Mouse (Mus musculus): ENCODE results near the gene Arhgap44. TPM values are rescaled to one million over a fixed set of nuclear protein-coding genes. Genes with fewer than 3 reads are reported as not detected.

The Arhgap44 gene
- polyA plus RNA-seq, 1 experiment, result 7.8 TPM

DNA sequence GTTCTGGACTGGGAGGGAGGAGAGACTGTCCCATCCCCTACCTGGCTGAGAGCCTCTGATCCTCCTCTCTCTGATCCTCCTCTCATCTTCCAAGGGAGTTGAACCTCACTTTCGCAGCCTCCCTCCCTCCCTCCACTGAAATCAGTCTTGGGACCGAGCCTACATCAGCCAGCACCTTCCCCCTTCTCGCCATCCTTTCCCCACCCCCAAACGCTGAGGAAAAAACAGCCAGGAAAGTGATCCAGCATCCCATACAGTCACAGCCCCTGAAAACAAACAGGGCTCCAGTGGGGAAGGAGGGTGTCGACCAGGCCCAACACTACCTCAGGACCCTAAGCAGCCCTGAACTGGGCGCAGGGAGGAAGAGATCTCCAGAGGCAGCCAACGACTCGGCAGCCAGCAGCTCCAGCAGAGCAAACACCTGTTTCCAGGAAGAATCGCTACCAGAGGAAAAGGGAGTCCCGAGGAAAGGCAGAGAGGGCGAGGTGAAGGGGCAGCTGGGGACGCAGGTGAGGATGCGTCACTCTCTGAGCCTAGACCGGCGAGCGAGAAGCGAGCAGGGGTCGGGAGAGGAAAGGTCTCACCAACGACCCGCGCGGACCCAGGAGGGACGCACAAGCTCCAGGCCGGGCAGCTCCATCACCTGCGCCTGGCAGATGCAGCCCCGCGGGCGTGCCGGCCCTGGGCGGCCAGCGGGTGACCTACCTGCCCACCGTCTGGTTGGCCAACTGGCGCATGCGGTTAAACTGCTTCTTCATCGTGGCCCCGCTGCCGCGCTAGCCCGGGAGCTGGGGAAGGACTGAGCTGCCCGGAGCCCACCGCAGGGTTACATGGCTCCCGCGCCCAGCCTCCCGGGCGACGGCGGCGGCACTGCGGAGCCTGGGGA, 637 bp downstream of the Arhgap44 start:
- Histone ChIP-seq H3K27me3 (ENCODE audit: control insufficient read depth, insufficient read depth, insufficient read length) (no peaks in the 10 kb centered on the region), H3K36me3 (ENCODE audit: control insufficient read depth, insufficient read depth) (no peaks in the 10 kb centered on the region), H3ac (ENCODE audit: control insufficient read depth, insufficient read length, low read depth) (peak overlapping the region; percentile 73), H3K79me3 (ENCODE audit: low read depth) (no peaks in the 10 kb centered on the region), H3K79me2 (ENCODE audit: control insufficient read depth, insufficient read depth) (no peaks in the 10 kb centered on the region), H3K4me3 (ENCODE audit: insufficient read depth, poor library complexity, severe bottlenecking) (peak overlapping the region; percentile 49)
- TF ChIP-seq MAX (IDR thresholded peaks at IDR 0.05) (no peak), MYOG (IDR thresholded peaks at IDR 0.05; ENCODE audit: control insufficient read depth, extremely low read depth, insufficient read length) (no peak), CTCF (IDR thresholded peaks at IDR 0.05; ENCODE audit: control insufficient read depth, insufficient read depth, insufficient read length) (no peak), MYOD1 (IDR thresholded peaks at IDR 0.05; ENCODE audit: control insufficient read depth, insufficient read length, low read depth) (no peak), FOSL1 (IDR thresholded peaks at IDR 0.05; ENCODE audit: insufficient read depth, low read length, poor library complexity, severe bottlenecking) (no peak), USF1 (IDR thresholded peaks at IDR 0.05; ENCODE audit: low read depth) (no peak)

DNA sequence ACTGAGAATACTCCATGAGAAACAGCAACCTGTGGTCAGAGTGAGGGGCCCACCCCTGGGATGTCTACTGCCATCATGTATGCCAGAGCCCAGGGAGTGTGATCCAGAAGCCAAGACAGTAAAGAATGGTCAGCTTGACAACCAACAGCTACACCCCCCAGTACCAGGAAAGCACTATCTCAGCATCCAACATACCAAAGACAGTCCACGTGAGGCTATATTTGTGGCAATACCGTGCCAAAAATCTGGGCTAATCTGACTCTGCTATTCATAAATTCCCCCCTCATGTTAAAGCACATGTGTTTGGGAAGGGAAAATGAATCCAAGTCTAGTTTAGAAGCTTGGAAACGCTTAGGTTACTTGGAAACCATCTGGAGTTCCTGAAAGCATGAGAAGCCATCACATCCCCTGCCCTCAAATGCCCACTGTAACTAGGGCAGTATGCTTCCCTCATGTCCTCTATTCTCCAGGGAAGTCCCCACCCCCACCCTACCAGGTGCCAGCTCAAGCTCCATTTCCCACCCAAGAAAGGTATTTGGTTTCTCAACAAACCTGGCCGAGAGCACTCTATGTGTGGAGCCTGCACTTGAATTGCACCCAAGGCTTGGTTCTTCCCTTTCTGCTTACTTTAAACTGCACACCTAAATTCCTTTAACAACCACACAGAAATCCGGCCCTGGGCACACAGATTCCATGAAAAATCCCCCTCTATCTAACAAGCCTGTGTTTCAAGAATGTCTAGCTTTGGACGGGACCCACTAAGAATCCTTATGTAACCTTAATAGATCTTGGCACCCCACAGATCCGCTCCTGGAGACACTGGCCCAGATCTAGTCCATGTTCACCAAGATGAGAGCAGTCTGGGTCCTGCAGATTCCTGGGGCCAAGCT, 1.5 kb downstream of the Arhgap44 start:
- no peak overlapping the region for H3K4me3 ChIP-seq (ENCODE audit: insufficient read depth, poor library complexity, severe bottlenecking)
- no peaks in the 10 kb centered on the region for H3K79me3 ChIP-seq (ENCODE audit: low read depth)
- TF ChIP-seq MYOG (IDR thresholded peaks at IDR 0.05; ENCODE audit: control insufficient read depth, extremely low read depth, insufficient read length) (no peak), MAX (IDR thresholded peaks at IDR 0.05) (no peak), USF1 (IDR thresholded peaks at IDR 0.05; ENCODE audit: low read depth) (no peak), CTCF (IDR thresholded peaks at IDR 0.05; ENCODE audit: control insufficient read depth, insufficient read depth, insufficient read length) (no peak), FOSL1 (IDR thresholded peaks at IDR 0.05; ENCODE audit: insufficient read depth, low read length, poor library complexity, severe bottlenecking) (no peak), MYOD1 (IDR thresholded peaks at IDR 0.05; ENCODE audit: control insufficient read depth, insufficient read length, low read depth) (no peak), CEBPB (IDR thresholded peaks at IDR 0.05; ENCODE audit: low read depth) (no peak)
- H3K27me3 ChIP-seq (ENCODE audit: control insufficient read depth, insufficient read depth, insufficient read length), result no peaks in the 10 kb centered on the region
- H3ac ChIP-seq (ENCODE audit: control insufficient read depth, insufficient read length, low read depth), result no peak overlapping the region
- no peaks in the 10 kb centered on the region for H3K36me3 ChIP-seq (ENCODE audit: control insufficient read depth, insufficient read depth)
- H3K79me2 ChIP-seq (ENCODE audit: control insufficient read depth, insufficient read depth), result no peaks in the 10 kb centered on the region

- H3K4me3 ChIP-seq (ENCODE audit: insufficient read depth, poor library complexity, severe bottlenecking), result no peak within 1 kb of the TSS
- H3K79me3 ChIP-seq (ENCODE audit: low read depth), result no peaks in the 10 kb centered on the region
- no peak within 1 kb of the TSS for H3ac ChIP-seq (ENCODE audit: control insufficient read depth, insufficient read length, low read depth)
- no peak for TF ChIP-seq USF1 (IDR thresholded peaks at IDR 0.05; ENCODE audit: low read depth)
- H3K27me3 ChIP-seq (ENCODE audit: control insufficient read depth, insufficient read depth, insufficient read length), result no peaks in the 10 kb centered on the region
- H3K79me2 ChIP-seq (ENCODE audit: control insufficient read depth, insufficient read depth), result no peaks in the 10 kb centered on the region
- no peaks in the 10 kb centered on the region for H3K36me3 ChIP-seq (ENCODE audit: control insufficient read depth, insufficient read depth)
These were observed 3.0 kb downstream of the Arhgap44 start, which contains the start of gene 1700086D15Rik for GRCm38 (mm10) chr11:65159791-65160190. 1700086D15Rik (minus strand) TSS chr11:65159891.

- no peak overlapping the region for H3ac ChIP-seq (ENCODE audit: control insufficient read depth, insufficient read length, low read depth)
These were observed 4.1 kb downstream of the Arhgap44 start for GRCm38 (mm10) chr11:65158658-65158990.

DNA sequence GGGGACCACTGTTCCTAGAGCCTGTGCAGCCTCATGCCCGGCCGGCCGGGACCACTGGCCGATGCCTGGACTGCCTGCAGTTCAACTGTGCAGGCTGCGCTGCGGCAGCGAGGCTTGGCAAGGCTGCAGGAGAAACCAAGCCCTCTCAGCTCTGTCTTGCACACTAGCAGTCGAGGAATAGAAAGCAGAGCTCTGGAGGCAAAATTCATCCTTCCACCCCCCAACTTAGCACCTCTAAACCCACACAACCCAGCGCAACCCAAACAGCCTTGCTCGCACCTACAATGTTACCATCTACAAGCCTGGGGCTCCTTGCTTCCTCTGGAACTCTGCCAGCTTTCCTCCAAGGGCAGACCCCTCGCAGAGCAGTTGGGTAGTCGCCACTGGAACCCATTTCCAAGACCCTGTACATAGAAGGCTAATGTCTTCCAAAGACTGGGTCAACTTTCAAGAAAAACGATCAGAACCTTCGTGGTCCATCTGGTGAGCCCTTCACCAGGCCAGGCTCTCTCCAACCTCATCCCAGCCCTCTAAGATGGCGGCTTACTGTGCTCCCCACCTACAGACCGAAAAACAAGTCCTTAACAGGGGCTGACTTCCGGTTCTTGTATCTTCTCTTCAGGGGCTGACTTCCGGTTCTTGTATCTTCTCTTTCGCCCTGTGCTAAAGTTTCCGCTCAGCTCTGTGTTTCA, 4.6 kb downstream of the Arhgap44 start:
- no peak overlapping the region for H3K4me3 ChIP-seq (ENCODE audit: insufficient read depth, poor library complexity, severe bottlenecking)
- H3K36me3 ChIP-seq (ENCODE audit: control insufficient read depth, insufficient read depth), result no peaks in the 10 kb centered on the region
- no peak overlapping the region for H3ac ChIP-seq (ENCODE audit: control insufficient read depth, insufficient read length, low read depth)
- no peaks in the 10 kb centered on the region for H3K79me2 ChIP-seq (ENCODE audit: control insufficient read depth, insufficient read depth)
- H3K27me3 ChIP-seq (ENCODE audit: control insufficient read depth, insufficient read depth, insufficient read length), result no peaks in the 10 kb centered on the region
- no peaks in the 10 kb centered on the region for H3K79me3 ChIP-seq (ENCODE audit: low read depth)
- TF ChIP-seq USF1 (IDR thresholded peaks at IDR 0.05; ENCODE audit: low read depth) (no peak), MYOG (IDR thresholded peaks at IDR 0.05; ENCODE audit: control insufficient read depth, extremely low read depth, insufficient read length) (no peak), MYOD1 (IDR thresholded peaks at IDR 0.05; ENCODE audit: control insufficient read depth, insufficient read length, low read depth) (no peak), FOSL1 (IDR thresholded peaks at IDR 0.05; ENCODE audit: insufficient read depth, low read length, poor library complexity, severe bottlenecking) (no peak), CEBPB (IDR thresholded peaks at IDR 0.05; ENCODE audit: low read depth) (no peak), MAX (IDR thresholded peaks at IDR 0.05) (no peak), CTCF (IDR thresholded peaks at IDR 0.05; ENCODE audit: control insufficient read depth, insufficient read depth, insufficient read length) (no peak)

More at GRCm38 (mm10) chr11:65158658-65158990, 4.1 kb downstream of the Arhgap44 start:
- no peaks in the 10 kb centered on the region for H3K27me3 ChIP-seq (ENCODE audit: control insufficient read depth, insufficient read depth, insufficient read length)
- no peak overlapping the region for H3K4me3 ChIP-seq (ENCODE audit: insufficient read depth, poor library complexity, severe bottlenecking)
- H3K36me3 ChIP-seq (ENCODE audit: control insufficient read depth, insufficient read depth), result no peaks in the 10 kb centered on the region
- no peaks in the 10 kb centered on the region for H3K79me2 ChIP-seq (ENCODE audit: control insufficient read depth, insufficient read depth)
- TF ChIP-seq USF1 (IDR thresholded peaks at IDR 0.05; ENCODE audit: low read depth) (no peak), MYOD1 (IDR thresholded peaks at IDR 0.05; ENCODE audit: control insufficient read depth, insufficient read length, low read depth) (peak; percentile 9)
- no peaks in the 10 kb centered on the region for H3K79me3 ChIP-seq (ENCODE audit: low read depth)
